Mouse (Mus musculus) liver, embryonic 14.5 days (tissue): Measurements from ENCODE around the gene Bdkrb2.

Experiments used
- CTCF ChIP-seq: IDR thresholded peaks from 2 replicates; pipeline ENCODE4 v1.5.1; 2016; ENCODE audit warnings: antibody characterized with exemption, low read depth, control low read depth
- EP300 ChIP-seq: IDR thresholded peaks from 2 replicates; pipeline ENCODE4 v1.6.1; 2016; ENCODE audit warnings: antibody characterized with exemption, low read depth

- TF ChIP-seq CTCF (peak; percentile 82), EP300 (no peak)
Observed at GRCm38 (mm10) chr12:105611748-105612147, 48.7 kb downstream of the Bdkrb2 start.
